ENCODE assay signal across 22 mouse cellular contexts in the genomic region with DNA sequence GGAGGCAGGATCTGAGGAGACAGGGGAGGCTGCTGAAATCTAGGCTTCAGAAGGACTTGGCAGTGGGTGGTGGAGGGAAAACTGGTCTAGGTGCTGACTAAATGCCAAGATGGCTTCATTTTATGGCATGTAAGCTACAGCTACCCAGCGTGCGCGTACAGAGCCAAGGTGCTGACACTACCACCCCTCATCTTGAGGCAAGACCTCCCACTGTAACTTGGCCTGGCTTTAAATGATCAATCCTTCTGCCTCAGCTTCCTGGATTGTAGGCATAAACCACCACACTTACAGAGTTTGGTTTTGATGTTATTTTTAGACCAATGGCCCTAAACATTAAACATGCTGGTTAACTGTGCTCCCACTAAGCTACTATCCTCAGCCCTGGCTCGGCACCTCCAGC. TPM values are rescaled to one million over a fixed set of nuclear protein-coding genes. Genes with fewer than 3 reads are reported as not detected.
DNase-seq lines count a peak whose midpoint lies in the region; ATAC-seq and TF ChIP-seq lines count a peak whose summit lies in the region.
"Had no signal": no experiment of that assay in that cellular context is flagged by ENCODE, and none has a peak within 500 bp of the region (broad histone marks: within the 10 kb centered on the region; RNA-seq: fewer than 3 reads in every experiment).

No protein-coding gene starts in this region.

- H3K36me3 ChIP-seq in intestine, embryonic 15.5 days: no peaks in the 10 kb centered on the region
- peaks cover 12% of the 10 kb centered on the region; the same call in 1 of the 2 replicates for H3K36me3 ChIP-seq in intestine, postnatal 0 days (ENCODE audit: control insufficient read depth, insufficient read depth)
- H3K36me3 ChIP-seq in lung, postnatal 0 days (ENCODE audit: insufficient read depth, low read length): no peaks in the 10 kb centered on the region
- no peaks in the 10 kb centered on the region for H3K36me3 ChIP-seq in ES-Bruce4 (ENCODE audit: control insufficient read depth, insufficient read depth, low read length, poor library complexity, severe bottlenecking)
- peaks cover 20% of the 10 kb centered on the region for H3K36me3 ChIP-seq in limb, embryonic 13.5 days
- H3K36me3 ChIP-seq: hindbrain, embryonic 15.5 days; stomach, embryonic 15.5 days had no signal

- no peak for DNase-seq in lung, postnatal 0 days (ENCODE audit: low spot score)
- no peak for DNase-seq in lung, adult 2 months
- DNase-seq in adrenal gland, postnatal 4 days (ENCODE audit: low spot score in 2 of 2): no peak
- no peak for DNase-seq in yolk sac, embryonic 10.5 days (ENCODE audit: low spot score)
- DNase-seq: adrenal gland, postnatal 25 days; cerebellum, adult 2 months; heart, postnatal 4 days; kidney, adult 2 months; thymus, postnatal 14 days had no signal

- no peak for ATAC-seq in intestine, embryonic 15.5 days
- ATAC-seq in intestine, postnatal 0 days: no peak
- ATAC-seq in lung, postnatal 0 days: 0 out of 2 replicates have a peak, but pooled peaks have one; percentile 6
- no peak for ATAC-seq in limb, embryonic 13.5 days (ENCODE audit: low FRiP score, low read depth)
- ATAC-seq: forebrain, embryonic 13.5 days; Patski had no signal

- no peak for TF ChIP-seq EP300 in lung, postnatal 0 days (IDR thresholded peaks at IDR 0.05)
- no peak for TF ChIP-seq EP300 in ES-Bruce4 (IDR thresholded peaks at IDR 0.05; ENCODE audit: insufficient read depth, low read depth, low read length)

- WGBS in intestine, embryonic 15.5 days: 70% methylated on average over 4 of the region's 4 CpGs
- 71% methylated on average over 4 of the region's 4 CpGs for WGBS in intestine, postnatal 0 days
- WGBS in lung, postnatal 0 days: 56% methylated on average over 4 of the region's 4 CpGs
- 70% methylated on average over 4 of the region's 4 CpGs for WGBS in lung, adult 2 months
- 65% methylated on average over 4 of the region's 4 CpGs for WGBS in limb, embryonic 13.5 days

- H3K9ac ChIP-seq in intestine, embryonic 15.5 days: no peak overlapping the region
- H3K9ac ChIP-seq in intestine, postnatal 0 days (ENCODE audit: low read depth, low read length): no peak overlapping the region
- no peak overlapping the region for H3K9ac ChIP-seq in lung, postnatal 0 days (replicated peaks; ENCODE audit: low read depth)
- peak overlapping the region; percentile 3; the same call in 1 of the 2 replicates for H3K9ac ChIP-seq in ES-Bruce4 (ENCODE audit: low read depth, poor library complexity, severe bottlenecking)
- H3K9ac ChIP-seq in limb, embryonic 13.5 days: 0 out of 2 replicates have a peak overlapping the region, but pooled peaks have one; percentile 9
- H3K9ac ChIP-seq: forebrain, embryonic 13.5 days; heart, embryonic 15.5 days; hindbrain, embryonic 15.5 days; liver, embryonic 14.5 days; neural tube, embryonic 13.5 days; stomach, embryonic 15.5 days had no signal

- no peaks in the 10 kb centered on the region for H3K27me3 ChIP-seq in intestine, embryonic 15.5 days (replicated peaks)
- no peaks in the 10 kb centered on the region for H3K27me3 ChIP-seq in intestine, postnatal 0 days (replicated peaks; ENCODE audit: control insufficient read depth, insufficient read depth, low read length)
- H3K27me3 ChIP-seq in lung, postnatal 0 days (replicated peaks; ENCODE audit: insufficient read depth, low read length): no peaks in the 10 kb centered on the region
- H3K27me3 ChIP-seq in ES-Bruce4 (ENCODE audit: control insufficient read depth, insufficient read depth, low read length, poor library complexity, severe bottlenecking): no peaks in the 10 kb centered on the region
- H3K27me3 ChIP-seq in limb, embryonic 13.5 days: no peaks in the 10 kb centered on the region
- H3K27me3 ChIP-seq: forebrain, embryonic 13.5 days; heart, embryonic 15.5 days; hindbrain, embryonic 15.5 days; neural tube, embryonic 13.5 days; Patski; stomach, embryonic 15.5 days had no signal

- no peak for TF ChIP-seq CTCF in intestine, postnatal 0 days (IDR thresholded peaks at IDR 0.05; ENCODE audit: low read depth)
- no peak for TF ChIP-seq CTCF in lung, postnatal 0 days (IDR thresholded peaks at IDR 0.05)
- TF ChIP-seq CTCF in lung, adult 2 months (IDR thresholded peaks at IDR 0.05; ENCODE audit: insufficient read depth, low read length): no peak
- TF ChIP-seq CTCF in ES-Bruce4 (IDR thresholded peaks at IDR 0.05; ENCODE audit: low read depth, low read length): no peak

- H3K4me2 ChIP-seq in intestine, embryonic 15.5 days (replicated peaks): no peak overlapping the region
- H3K4me2 ChIP-seq in intestine, postnatal 0 days (replicated peaks; ENCODE audit: low read depth): no peak overlapping the region
- no peak overlapping the region for H3K4me2 ChIP-seq in lung, postnatal 0 days (replicated peaks; ENCODE audit: low read depth, low read length)
- no peak overlapping the region for H3K4me2 ChIP-seq in limb, embryonic 13.5 days (replicated peaks)
- H3K4me2 ChIP-seq: forebrain, embryonic 13.5 days; heart, embryonic 15.5 days; hindbrain, embryonic 15.5 days; midbrain, embryonic 11.5 days; neural tube, embryonic 13.5 days; stomach, embryonic 15.5 days had no signal

- H3K9me3 ChIP-seq in intestine, embryonic 15.5 days: no peaks in the 10 kb centered on the region
- no peaks in the 10 kb centered on the region for H3K9me3 ChIP-seq in intestine, postnatal 0 days (ENCODE audit: control insufficient read depth)
- no peaks in the 10 kb centered on the region for H3K9me3 ChIP-seq in lung, postnatal 0 days (ENCODE audit: low read length)
- H3K9me3 ChIP-seq in ES-Bruce4 (replicated peaks; ENCODE audit: control insufficient read depth, insufficient read depth, low read length, poor library complexity, severe bottlenecking): no peaks in the 10 kb centered on the region
- H3K9me3 ChIP-seq in limb, embryonic 13.5 days: no peaks in the 10 kb centered on the region
- H3K9me3 ChIP-seq: forebrain, embryonic 13.5 days; heart, embryonic 15.5 days; hindbrain, embryonic 15.5 days; neural tube, embryonic 13.5 days; stomach, embryonic 15.5 days had no signal

- H3K4me3 ChIP-seq in intestine, embryonic 15.5 days (replicated peaks): no peak overlapping the region
- no peak overlapping the region for H3K4me3 ChIP-seq in intestine, postnatal 0 days (ENCODE audit: low read depth, low read length)
- no peak overlapping the region for H3K4me3 ChIP-seq in lung, postnatal 0 days (ENCODE audit: low read depth, low read length)
- H3K4me3 ChIP-seq in lung, adult 2 months (replicated peaks; ENCODE audit: extremely low read depth, low read depth, low read length): no peak overlapping the region
- no peak overlapping the region for H3K4me3 ChIP-seq in ES-Bruce4 (ENCODE audit: low read depth, low read length)
- no peak overlapping the region for H3K4me3 ChIP-seq in limb, embryonic 13.5 days
- H3K4me3 ChIP-seq: erythroblast, embryonic 14.5 days; forebrain, embryonic 13.5 days; heart, embryonic 15.5 days; hindbrain, embryonic 15.5 days; neural tube, embryonic 13.5 days; stomach, embryonic 15.5 days had no signal

- no peak for TF ChIP-seq POLR2A in lung, adult 2 months (IDR thresholded peaks at IDR 0.05; ENCODE audit: borderline replicate concordance, extremely low read depth, low read depth, low read length)
- no peak for TF ChIP-seq POLR2A in ES-Bruce4 (IDR thresholded peaks at IDR 0.05; ENCODE audit: insufficient read depth, low read length)

- H3K27ac ChIP-seq in intestine, embryonic 15.5 days: peak overlapping the region; percentile 18
- H3K27ac ChIP-seq in intestine, postnatal 0 days (ENCODE audit: low read depth, low read length): no peak overlapping the region
- 0 out of 2 replicates have a peak overlapping the region, but pooled peaks have one; percentile 20 for H3K27ac ChIP-seq in lung, postnatal 0 days (ENCODE audit: low read length)
- H3K27ac ChIP-seq in ES-Bruce4 (ENCODE audit: insufficient read depth, low read length): peak overlapping the region; percentile 32
- H3K27ac ChIP-seq in limb, embryonic 13.5 days: no peak overlapping the region
- H3K27ac ChIP-seq: forebrain, embryonic 13.5 days; heart, embryonic 15.5 days; hindbrain, embryonic 15.5 days; liver, embryonic 14.5 days; neural tube, embryonic 13.5 days; stomach, embryonic 15.5 days had no signal

- H3K4me1 ChIP-seq in intestine, embryonic 15.5 days (replicated peaks): peaks cover 8% of the 10 kb centered on the region
- H3K4me1 ChIP-seq in intestine, postnatal 0 days (replicated peaks; ENCODE audit: control insufficient read depth, insufficient read depth, low read length): 0 out of 2 replicates have a peak, but pooled peaks cover 3% of the 10 kb centered on the region
- H3K4me1 ChIP-seq in lung, postnatal 0 days (ENCODE audit: insufficient read depth, low read depth, low read length): no peaks in the 10 kb centered on the region
- H3K4me1 ChIP-seq in lung, adult 2 months (ENCODE audit: control insufficient read depth, insufficient read depth, low read length): peaks cover 3% of the 10 kb centered on the region; the same call in 1 of the 2 replicates
- H3K4me1 ChIP-seq in ES-Bruce4 (ENCODE audit: control insufficient read depth, insufficient read depth, low read length): peaks cover 18% of the 10 kb centered on the region
- no peaks in the 10 kb centered on the region for H3K4me1 ChIP-seq in limb, embryonic 13.5 days
- H3K4me1 ChIP-seq: forebrain, embryonic 13.5 days; hindbrain, embryonic 15.5 days; neural tube, embryonic 13.5 days; stomach, embryonic 15.5 days had no signal

RNA-seq across cellular contexts. Expression of a gene that starts 11.4 kb away (rescaled TPM):
- polyA plus RNA-seq in intestine, embryonic 15.5 days (2015; fragmentation: Nextera tagmentation; extraction: Ambion mirVana): 24.7 and 25.4 TPM in 2 replicates
- polyA plus RNA-seq in intestine, postnatal 0 days (2015; fragmentation: Nextera tagmentation; extraction: Ambion mirVana): 19.1 and 19.5 TPM in 2 replicates
- polyA plus RNA-seq in lung, postnatal 0 days (2015; fragmentation: Nextera tagmentation; extraction: Ambion mirVana): 18.9 and 19.5 TPM in 2 replicates
- 38.4 and 45.9 TPM in 2 replicates for polyA plus RNA-seq in lung, adult 2 months (2012; rRNA removed)
- 34.7 and 35.8 TPM in 2 replicates for polyA plus RNA-seq in ES-Bruce4 (2011; ENCODE audit: insufficient read depth, insufficient read length, low read depth, missing spikeins)
- 28.5 and 30.2 TPM in 2 replicates for polyA plus RNA-seq in limb, embryonic 13.5 days (2015; fragmentation: Nextera tagmentation; extraction: Ambion mirVana)
- 10 to 100 TPM; 58.4 to 69.9 TPM for total RNA-seq in adrenal gland, postnatal 4 days (2021)

RNA-seq across cellular contexts. Expression of a gene that starts 26.8 kb away (rescaled TPM):
- polyA plus RNA-seq in intestine, embryonic 15.5 days (2015; fragmentation: Nextera tagmentation; extraction: Ambion mirVana): 30.0 and 34.6 TPM in 2 replicates
- 43.0 and 48.9 TPM in 2 replicates for polyA plus RNA-seq in intestine, postnatal 0 days (2015; fragmentation: Nextera tagmentation; extraction: Ambion mirVana)
- polyA plus RNA-seq in lung, postnatal 0 days (2015; fragmentation: Nextera tagmentation; extraction: Ambion mirVana): 74.7 and 78.6 TPM in 2 replicates
- polyA plus RNA-seq in lung, adult 2 months (2012; rRNA removed): 82.0 and 108 TPM in 2 replicates
- polyA plus RNA-seq in ES-Bruce4 (2011; ENCODE audit: insufficient read depth, insufficient read length, low read depth, missing spikeins): 50.4 and 55.0 TPM in 2 replicates
- polyA plus RNA-seq in limb, embryonic 13.5 days (2015; fragmentation: Nextera tagmentation; extraction: Ambion mirVana): 18.8 and 19.8 TPM in 2 replicates
- 100 to 1,000 TPM; 150 to 165 TPM for total RNA-seq in adrenal gland, postnatal 4 days (2021)

RNA-seq across cellular contexts. Expression of a gene that starts 35.7 kb away (rescaled TPM):
- 18.3 and 18.6 TPM in 2 replicates for polyA plus RNA-seq in intestine, embryonic 15.5 days (2015; fragmentation: Nextera tagmentation; extraction: Ambion mirVana)
- 5.7 and 5.8 TPM in 2 replicates for polyA plus RNA-seq in intestine, postnatal 0 days (2015; fragmentation: Nextera tagmentation; extraction: Ambion mirVana)
- polyA plus RNA-seq in lung, postnatal 0 days (2015; fragmentation: Nextera tagmentation; extraction: Ambion mirVana): 6.8 and 8.1 TPM in 2 replicates
- 28.9 and 40.4 TPM in 2 replicates for polyA plus RNA-seq in lung, adult 2 months (2012; rRNA removed)
- 69.3 and 79.4 TPM in 2 replicates for polyA plus RNA-seq in ES-Bruce4 (2011; ENCODE audit: insufficient read depth, insufficient read length, low read depth, missing spikeins)
- polyA plus RNA-seq in limb, embryonic 13.5 days (2015; fragmentation: Nextera tagmentation; extraction: Ambion mirVana): 18.1 and 20.9 TPM in 2 replicates
- 10 to 100 TPM; 29.1 to 34.6 TPM for total RNA-seq in adrenal gland, postnatal 4 days (2021)

RNA-seq across cellular contexts. Expression of a gene that starts 35.8 kb away (rescaled TPM):
- polyA plus RNA-seq in intestine, embryonic 15.5 days (2015; fragmentation: Nextera tagmentation; extraction: Ambion mirVana): 89.5 and 98.3 TPM in 2 replicates
- 51.6 and 52.2 TPM in 2 replicates for polyA plus RNA-seq in intestine, postnatal 0 days (2015; fragmentation: Nextera tagmentation; extraction: Ambion mirVana)
- polyA plus RNA-seq in lung, postnatal 0 days (2015; fragmentation: Nextera tagmentation; extraction: Ambion mirVana): 47.4 and 49.2 TPM in 2 replicates
- 13.0 and 15.8 TPM in 2 replicates for polyA plus RNA-seq in lung, adult 2 months (2012; rRNA removed)
- 29.3 and 35.5 TPM in 2 replicates for polyA plus RNA-seq in ES-Bruce4 (2011; ENCODE audit: insufficient read depth, insufficient read length, low read depth, missing spikeins)
- 91.6 and 93.5 TPM in 2 replicates for polyA plus RNA-seq in limb, embryonic 13.5 days (2015; fragmentation: Nextera tagmentation; extraction: Ambion mirVana)
- 10 to 100 TPM; 72.9 to 77.3 TPM for total RNA-seq in adrenal gland, postnatal 4 days (2021)

Comparison
In these comparisons a context has a peak if more than half of its experiments do, and no peak if none do; other contexts are left out.
1. H3K27ac ChIP-seq: peak in intestine, embryonic 15.5 days (single experiment), lung, postnatal 0 days (single experiment) and ES-Bruce4 (single experiment); none in intestine, postnatal 0 days (single experiment) and limb, embryonic 13.5 days (single experiment).
2. H3K9ac ChIP-seq: peak in ES-Bruce4 (single experiment) and limb, embryonic 13.5 days (single experiment); none in intestine, embryonic 15.5 days (single experiment), intestine, postnatal 0 days (single experiment) and lung, postnatal 0 days (single experiment).